ENCODE assay signal across 18 mouse cellular contexts in genomic region chr12:27564641-27565306, GRCm38 (mm10).
DNase-seq lines count a peak whose midpoint lies in the region; ATAC-seq and TF ChIP-seq lines count a peak whose summit lies in the region.
"Had no signal": no experiment of that assay in that cellular context is flagged by ENCODE, and none has a peak within 500 bp of the region (broad histone marks: within the 10 kb centered on the region; RNA-seq: fewer than 3 reads in every experiment).

No protein-coding gene starts in this region.

- ATAC-seq in embryonic facial prominence, embryonic 13.5 days (ENCODE audit: insufficient number of reproducible peaks, insufficient read depth, low FRiP score, low TSS enrichment, low read depth) = no peak
- ATAC-seq in liver, embryonic 11.5 days (replicated peaks; ENCODE audit: low FRiP score) = no peak
- ATAC-seq: activated CD4-positive, CD25-positive, alpha-beta regulatory T cell, adult 4 months; CD4-positive, CD25-positive, alpha-beta regulatory T cell, adult 4 months had no signal

- no peaks in the 10 kb centered on the region for H3K36me3 ChIP-seq in embryonic facial prominence, embryonic 13.5 days
- no peaks in the 10 kb centered on the region for H3K36me3 ChIP-seq in midbrain, embryonic 10.5 days
- no peaks in the 10 kb centered on the region for H3K36me3 ChIP-seq in liver, embryonic 11.5 days (ENCODE audit: control insufficient read depth, insufficient read depth, low read length)
- H3K36me3 ChIP-seq: lung, embryonic 15.5 days had no signal

- 25% methylated on average over 5 of the region's 5 CpGs for WGBS in embryonic facial prominence, embryonic 13.5 days
- WGBS in midbrain, embryonic 10.5 days = 69% methylated on average over 5 of the region's 5 CpGs
- WGBS in liver, embryonic 11.5 days = 71% methylated on average over 5 of the region's 5 CpGs

- TF ChIP-seq POLR2A in brain, embryonic 14.5 days (IDR thresholded peaks at IDR 0.05; ENCODE audit: borderline replicate concordance, extremely low read depth, insufficient read depth, insufficient read length, poor library complexity, severe bottlenecking) = no peak

- H3K27me3 ChIP-seq in embryonic facial prominence, embryonic 13.5 days = no peaks in the 10 kb centered on the region
- H3K27me3 ChIP-seq in midbrain, embryonic 10.5 days (ENCODE audit: low read depth, poor library complexity, severe bottlenecking) = no peaks in the 10 kb centered on the region
- H3K27me3 ChIP-seq in liver, embryonic 11.5 days (replicated peaks; ENCODE audit: control insufficient read depth, insufficient read depth, low read length) = no peaks in the 10 kb centered on the region
- H3K27me3 ChIP-seq: lung, embryonic 15.5 days had no signal

- H3K9ac ChIP-seq in embryonic facial prominence, embryonic 13.5 days = no peak overlapping the region
- H3K9ac ChIP-seq in liver, embryonic 11.5 days (ENCODE audit: low read depth, low read length) = no peak overlapping the region
- H3K9ac ChIP-seq: lung, embryonic 15.5 days had no signal

- no peak overlapping the region for H3K4me2 ChIP-seq in embryonic facial prominence, embryonic 13.5 days
- H3K4me2 ChIP-seq in liver, embryonic 11.5 days = no peak overlapping the region
- H3K4me2 ChIP-seq: heart, embryonic 11.5 days; lung, embryonic 15.5 days had no signal

- H3K4me1 ChIP-seq in embryonic facial prominence, embryonic 13.5 days = peaks cover 35% of the 10 kb centered on the region
- H3K4me1 ChIP-seq in midbrain, embryonic 10.5 days = peaks cover 64% of the 10 kb centered on the region
- no peaks in the 10 kb centered on the region for H3K4me1 ChIP-seq in liver, embryonic 11.5 days (replicated peaks; ENCODE audit: control insufficient read depth, insufficient read depth, low read length)
- H3K4me1 ChIP-seq: lung, embryonic 15.5 days had no signal

- no peak overlapping the region for H3K4me3 ChIP-seq in embryonic facial prominence, embryonic 13.5 days
- H3K4me3 ChIP-seq in midbrain, embryonic 10.5 days = no peak overlapping the region
- no peak overlapping the region for H3K4me3 ChIP-seq in liver, embryonic 11.5 days (ENCODE audit: low read depth, low read length)
- H3K4me3 ChIP-seq: gastrocnemius, adult 2 months; lung, embryonic 15.5 days had no signal

- no peaks in the 10 kb centered on the region for H3K9me3 ChIP-seq in embryonic facial prominence, embryonic 13.5 days
- H3K9me3 ChIP-seq in midbrain, embryonic 10.5 days (replicated peaks) = no peaks in the 10 kb centered on the region
- H3K9me3 ChIP-seq in liver, embryonic 11.5 days (ENCODE audit: control insufficient read depth, low read length) = no peaks in the 10 kb centered on the region
- H3K9me3 ChIP-seq: lung, embryonic 15.5 days had no signal

- H3K27ac ChIP-seq in embryonic facial prominence, embryonic 13.5 days = peak overlapping the region; percentile 78
- peak overlapping the region; percentile 90 for H3K27ac ChIP-seq in midbrain, embryonic 10.5 days (replicated peaks)
- no peak overlapping the region for H3K27ac ChIP-seq in liver, embryonic 11.5 days (ENCODE audit: low read depth, low read length)
- H3K27ac ChIP-seq: gastrocnemius, adult 2 months; lung, embryonic 15.5 days had no signal

- no peak for TF ChIP-seq CTCF in brain, embryonic 14.5 days (IDR thresholded peaks at IDR 0.05; ENCODE audit: borderline replicate concordance, extremely low read depth, insufficient read depth, insufficient read length)

- peak; percentile 83 for DNase-seq in brain, embryonic 14.5 days (ENCODE audit: low read depth)
- DNase-seq in forelimb bud, embryonic 11.5 days (ENCODE audit: low read depth, low spot score) = peak; percentile 42
- no peak for DNase-seq in midbrain, embryonic 10.5 days (ENCODE audit: low spot score)
- no peak for DNase-seq in cerebellum, postnatal 36 days
- DNase-seq in liver, embryonic 11.5 days (ENCODE audit: low spot score) = no peak
- no peak for DNase-seq in left cerebral cortex, adult 9 months (ENCODE audit: low spot score in 2 of 2)
- DNase-seq in layer of hippocampus, adult 18-20 months (ENCODE audit: low spot score in 2 of 2) = no peak
- DNase-seq: cerebellum, adult 8-10 months; gastrocnemius, adult 2 months; heart, postnatal 4 days; kidney, adult 9 months; liver; thymus, postnatal 4 days had no signal

Comparison
In these comparisons a context has a peak if more than half of its experiments do, and no peak if none do; other contexts are left out.
1. DNase-seq: peak in brain, embryonic 14.5 days (single experiment) and forelimb bud, embryonic 11.5 days (single experiment); none in midbrain, embryonic 10.5 days (single experiment), cerebellum, postnatal 36 days (0 of 2), liver, embryonic 11.5 days (single experiment), left cerebral cortex, adult 9 months (0 of 2) and layer of hippocampus, adult 18-20 months (0 of 2).